Mouse (Mus musculus) lung, embryonic 14.5 days (tissue): Measurements from ENCODE around the gene Rab7b. TPM values are rescaled to one million over a fixed set of nuclear protein-coding genes. Genes with fewer than 3 reads are reported as not detected.

ENCODE experiments used
- ATAC-seq: fragments of 200-750 bp; cut with Nextera tagmentation; 2 replicates; pipeline ENCODE4 v1.8.0; 2017; ENCODE audit warnings: mild to moderate bottlenecking, moderate TSS enrichment, moderate library complexity; ENCODE audit not compliant: insufficient read depth
- DNase-seq: peaks from one replicate; pipeline ENCODE4 v3.0.0-alpha.2; 2015
- H3K27ac ChIP-seq: fragments of 300-500 bp; sonication (generic); 2 replicates; pipeline ENCODE4 v1.5.1; 2014; ENCODE audit warnings: low read depth, mild to moderate bottlenecking, moderate library complexity
- H3K27me3 ChIP-seq: fragments of 300-500 bp; sonication (generic); 2 replicates; pipeline ENCODE4 v1.6.1; 2014; ENCODE audit warnings: low read length, control low read depth; ENCODE audit not compliant: insufficient read depth
- H3K36me3 ChIP-seq: fragments of 300-500 bp; sonication (generic); 2 replicates; pipeline ENCODE4 v1.6.1; 2014; ENCODE audit warnings: control low read depth; ENCODE audit not compliant: insufficient read depth
- H3K4me1 ChIP-seq: fragments of 300-500 bp; sonication (generic); 2 replicates; pipeline ENCODE4 v1.6.1; 2014; ENCODE audit warnings: antibody characterized with exemption, control low read depth; ENCODE audit not compliant: insufficient read depth
- H3K4me2 ChIP-seq: fragments of 300-500 bp; sonication (generic); 2 replicates; pipeline ENCODE4 v1.6.1; 2014; ENCODE audit warnings: mild to moderate bottlenecking
- H3K4me3 ChIP-seq: fragments of 300-500 bp; sonication (generic); 2 replicates; pipeline ENCODE4 v1.5.1; 2014; ENCODE audit warnings: low read depth, low read length
- H3K9ac ChIP-seq: fragments of 300-500 bp; sonication (generic); 2 replicates; pipeline ENCODE4 v1.6.1; 2014
- H3K9me3 ChIP-seq: fragments of 300-500 bp; sonication (generic); 2 replicates; pipeline ENCODE4 v1.6.1; 2016; ENCODE audit warnings: low read depth, low read length, control low read depth
- CTCF ChIP-seq: IDR thresholded peaks from 2 replicates; pipeline ENCODE4 v1.5.1; 2016; ENCODE audit warnings: antibody characterized with exemption, low read depth
- WGBS: fragments of 180-500 bp; shearing (Covaris S2); extraction: QIAGEN DNeasy Blood & Tissue Kit; methylation state at CpG from one replicate; pipeline ENCODE4 v1.1.7; 2014; 5-methylcytosine and 5-hydroxymethylcytosine counted together
- polyA plus RNA-seq: library from polyadenylated mRNA; unstranded; fragments of >200 nt; fragmentation: Nextera tagmentation; extraction: Ambion mirVana; gene quantifications from 2 replicates; pipeline ENCODE4 v1.2.1, GENCODE M21; 2014

The Rab7b gene
- polyA plus RNA-seq, 1 experiment from 2014 or later, result 1.6 TPM

DNA sequence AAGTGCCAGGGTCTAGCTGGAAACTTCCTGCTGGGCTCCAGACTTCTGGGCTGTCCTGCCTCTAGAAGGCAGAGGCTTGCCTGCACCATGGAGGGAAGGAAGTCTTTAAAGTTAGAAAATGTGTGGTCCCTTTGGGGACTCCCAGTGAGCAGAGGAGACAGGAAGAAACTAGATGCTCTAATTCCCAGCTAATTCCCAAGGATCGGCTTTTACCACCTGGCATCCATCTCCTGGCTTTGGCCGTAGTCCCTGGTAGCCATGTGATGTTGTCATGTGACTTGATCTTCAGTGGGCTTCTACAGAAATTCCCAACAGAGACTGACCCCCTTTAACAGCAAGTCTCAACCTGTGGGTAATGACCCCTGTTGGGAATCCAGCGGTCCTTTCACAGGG, 71.9 kb downstream of the Rab7b start:
- TF ChIP-seq CTCF, result no peak
- ATAC-seq (no peak), DNase-seq (no peak)
- Histone ChIP-seq H3K27ac (no peak overlapping the region; the same call in 1 of the 2 replicates), H3K9ac (no peak overlapping the region), H3K4me1 (no peaks in the 10 kb centered on the region; the same call in 1 of the 2 replicates), H3K9me3 (no peaks in the 10 kb centered on the region), H3K36me3 (no peaks in the 10 kb centered on the region), H3K4me2 (no peak overlapping the region), H3K4me3 (no peak overlapping the region), H3K27me3 (no peaks in the 10 kb centered on the region)
- 80% methylated on average over 3 of the region's 3 CpGs for WGBS

DNA sequence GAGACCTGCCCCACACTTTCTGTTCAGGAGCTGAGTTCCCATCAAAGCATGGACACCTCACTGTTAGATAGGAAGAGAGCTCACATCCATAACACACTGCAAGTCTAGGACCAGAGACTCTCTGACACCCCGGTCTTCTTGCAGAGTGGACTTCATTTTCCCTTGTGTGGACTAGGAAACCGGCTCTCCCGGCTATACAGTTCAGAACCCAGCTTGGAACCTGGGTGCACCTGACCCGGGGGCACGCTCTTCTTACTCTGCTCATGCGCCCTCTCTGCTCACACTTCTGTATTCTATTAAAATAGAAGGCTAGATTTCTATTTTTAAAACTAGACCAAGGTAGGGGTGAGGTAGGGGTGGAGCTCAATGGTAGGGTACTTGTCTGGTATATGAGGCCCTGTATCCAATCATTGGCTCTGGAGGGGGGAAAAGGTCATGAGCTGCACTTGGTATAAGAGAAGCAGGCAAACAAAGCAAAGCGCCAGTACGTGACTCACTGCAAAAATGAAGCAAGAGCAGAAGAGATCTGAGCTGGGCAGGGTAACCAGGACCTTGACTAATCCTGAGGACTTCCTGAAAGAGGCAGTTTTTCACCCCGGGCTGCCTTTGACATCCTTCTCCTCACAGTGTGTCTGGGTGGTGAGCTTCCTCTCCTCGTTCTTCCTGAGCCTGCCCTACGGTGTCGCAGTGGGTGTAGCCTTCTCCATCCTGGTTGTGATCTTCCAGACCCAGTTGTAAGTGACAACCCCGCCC, 72.8 kb downstream of the Rab7b start:
- no peak overlapping the region for H3K27ac ChIP-seq
- TF ChIP-seq CTCF, result no peak
- no peak for ATAC-seq
- DNase-seq, result no peak
- 72% methylated on average over 13 of the region's 13 CpGs for WGBS
- H3K9ac ChIP-seq, result no peak overlapping the region
- H3K36me3 ChIP-seq, result no peaks in the 10 kb centered on the region
- no peaks in the 10 kb centered on the region for H3K27me3 ChIP-seq
- H3K9me3 ChIP-seq, result no peaks in the 10 kb centered on the region
- H3K4me3 ChIP-seq, result no peak overlapping the region
- H3K4me1 ChIP-seq, result no peaks in the 10 kb centered on the region; the same call in 1 of the 2 replicates
- H3K4me2 ChIP-seq, result no peak overlapping the region

DNA sequence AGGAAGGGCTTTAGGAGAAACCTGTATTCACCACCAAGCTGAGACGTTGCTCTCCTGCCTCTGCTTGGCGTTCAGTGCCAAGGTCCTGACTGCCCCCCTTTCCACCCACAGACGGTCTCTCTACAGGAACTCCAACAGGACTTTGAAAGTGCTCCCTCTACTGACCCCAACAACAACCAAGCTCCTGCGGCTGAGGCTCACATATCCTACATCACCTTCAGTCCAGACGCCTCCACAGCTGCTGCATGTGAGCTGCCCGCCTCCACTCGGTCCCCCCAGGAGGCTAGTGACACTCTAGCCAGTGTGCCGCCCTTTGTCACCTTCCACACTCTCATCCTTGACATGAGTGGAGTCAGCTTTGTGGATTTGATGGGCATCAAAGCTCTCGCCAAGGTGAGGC, 75.2 kb downstream of the Rab7b start:
- no peaks in the 10 kb centered on the region for H3K36me3 ChIP-seq
- 42% methylated on average over 9 of the region's 9 CpGs for WGBS
- no peaks in the 10 kb centered on the region for H3K27me3 ChIP-seq
- H3K9me3 ChIP-seq, result no peaks in the 10 kb centered on the region
- H3K27ac ChIP-seq, result no peak overlapping the region
- no peak overlapping the region for H3K4me3 ChIP-seq
- no peak overlapping the region for H3K4me2 ChIP-seq
- no peaks in the 10 kb centered on the region; the same call in 1 of the 2 replicates for H3K4me1 ChIP-seq
- no peak for DNase-seq
- no peak overlapping the region for H3K9ac ChIP-seq
- no peak for TF ChIP-seq CTCF
- ATAC-seq, result no peak

GRCm38 (mm10) chr1:131764581-131765338, 76.3 kb downstream of the Rab7b start:
- H3K9ac ChIP-seq, result no peak overlapping the region
- H3K27ac ChIP-seq, result no peak overlapping the region
- no peak overlapping the region for H3K4me3 ChIP-seq
- no peaks in the 10 kb centered on the region for H3K9me3 ChIP-seq
- no peaks in the 10 kb centered on the region for H3K27me3 ChIP-seq
- no peaks in the 10 kb centered on the region for H3K36me3 ChIP-seq
- 52% methylated on average over 8 of the region's 8 CpGs for WGBS
- no peaks in the 10 kb centered on the region for H3K4me1 ChIP-seq
- peak; percentile 50; the same call in 1 of the 2 replicates for ATAC-seq
- no peak overlapping the region for H3K4me2 ChIP-seq
- no peak for TF ChIP-seq CTCF
- DNase-seq, result peak; percentile 48

Other genes with a start within 250 kb of the Rab7b start
- gene Srgap2, start 161.3 kb upstream of the Rab7b start, polyA plus RNA-seq, result 21.2 TPM in 2 replicates
- 2.7 and 3.4 TPM in 2 replicates for gene Fam72a, start 160.8 kb upstream of the Rab7b start, polyA plus RNA-seq
- not detected in 2 replicates for gene Avpr1b, start 89.5 kb upstream of the Rab7b start, polyA plus RNA-seq
- gene Ctse, start 50.4 kb upstream of the Rab7b start, polyA plus RNA-seq, result 0.32 and 0.78 TPM in 2 replicates
- 4.7 and 4.9 TPM in 2 replicates for gene Slc26a9, start 55.3 kb downstream of the Rab7b start, polyA plus RNA-seq
- 0.08 and 0.50 TPM in 2 replicates for gene Pm20d1, start 108.7 kb downstream of the Rab7b start, polyA plus RNA-seq
- gene Slc41a1, start 138.8 kb downstream of the Rab7b start, polyA plus RNA-seq, result 10.3 and 11.4 TPM in 2 replicates
- gene Rab29, start 178.5 kb downstream of the Rab7b start, polyA plus RNA-seq, result 13.8 and 14.6 TPM in 2 replicates
- 64.9 and 66.1 TPM in 2 replicates for gene Nucks1, start 221.8 kb downstream of the Rab7b start, polyA plus RNA-seq